Mouse (Mus musculus) embryonic facial prominence, embryonic 14.5 days (tissue): ENCODE results near the gene Tmem178. TPM values are rescaled to one million over a fixed set of nuclear protein-coding genes. Genes with fewer than 3 reads are reported as not detected.

Source experiments
- ATAC-seq: fragments of 200-750 bp; cut with Nextera tagmentation; 2 replicates; pipeline ENCODE4 v1.8.0; 2017; ENCODE audit warnings: low read depth, moderate number of reproducible peaks, moderate TSS enrichment
- DNase-seq: peaks from one replicate; pipeline ENCODE4 v3.0.0-alpha.2; 2015; ENCODE audit warnings: low spot score
- H3K27ac ChIP-seq: fragments of 300-500 bp; sonication (generic); replicated peaks from 2 replicates; pipeline ENCODE4 v1.5.1; 2014; ENCODE audit warnings: low read depth, mild to moderate bottlenecking, low read length, moderate library complexity
- H3K27me3 ChIP-seq: fragments of 300-500 bp; sonication (generic); replicated peaks from 2 replicates; pipeline ENCODE4 v1.6.1; 2014; ENCODE audit warnings: low read length; ENCODE audit not compliant: control insufficient read depth, insufficient read depth
- H3K36me3 ChIP-seq: fragments of 300-500 bp; sonication (generic); 2 replicates; pipeline ENCODE4 v1.6.1; 2014; ENCODE audit warnings: low read length, mixed read lengths; ENCODE audit not compliant: control insufficient read depth, insufficient read depth
- H3K4me1 ChIP-seq: fragments of 300-500 bp; sonication (generic); 2 replicates; pipeline ENCODE4 v1.6.1; 2014; ENCODE audit warnings: antibody characterized with exemption, low read length; ENCODE audit not compliant: control insufficient read depth, insufficient read depth
- H3K4me2 ChIP-seq: fragments of 300-500 bp; sonication (generic); 2 replicates; pipeline ENCODE4 v1.6.1; 2014; ENCODE audit warnings: low read depth, mild to moderate bottlenecking, low read length, moderate library complexity, mixed read lengths
- H3K4me3 ChIP-seq: fragments of 300-500 bp; sonication (generic); 2 replicates; pipeline ENCODE4 v1.5.1; 2014; ENCODE audit warnings: low read depth, mild to moderate bottlenecking, low read length
- H3K9ac ChIP-seq: fragments of 300-500 bp; sonication (generic); 2 replicates; pipeline ENCODE4 v1.6.1; 2014; ENCODE audit warnings: low read depth, mild to moderate bottlenecking, low read length, moderate library complexity, mixed read lengths
- H3K9me3 ChIP-seq: fragments of 300-500 bp; sonication (generic); 2 replicates; pipeline ENCODE4 v1.6.1; 2016; ENCODE audit warnings: low read length; ENCODE audit not compliant: control insufficient read depth
- WGBS: fragments of 180-500 bp; shearing (Covaris S2); extraction: QIAGEN DNeasy Blood & Tissue Kit; methylation state at CpG from one replicate; pipeline ENCODE4 v1.1.7; 2014; 5-methylcytosine and 5-hydroxymethylcytosine counted together
- polyA plus RNA-seq: library from polyadenylated mRNA; unstranded; fragments of >200 nt; fragmentation: Nextera tagmentation; extraction: Ambion mirVana; gene quantifications from 2 replicates; pipeline ENCODE4 v1.2.1, GENCODE M21; 2014

The Tmem178 gene
- polyA plus RNA-seq, 1 experiment from 2014 or later = 4.5 TPM

GRCm38 (mm10) chr17:80997226-80997625, 52.8 kb downstream of the Tmem178 start:
- Histone ChIP-seq H3K9ac (no peak overlapping the region), H3K4me2 (no peak overlapping the region), H3K9me3 (no peaks in the 10 kb centered on the region; the same call in 1 of the 2 replicates), H3K36me3 (no peaks in the 10 kb centered on the region), H3K27ac (no peak overlapping the region), H3K4me3 (no peak overlapping the region), H3K27me3 (no peaks in the 10 kb centered on the region), H3K4me1 (0 out of 2 replicates have a peak, but pooled peaks cover 4% of the 10 kb centered on the region)
- ATAC-seq (no peak), DNase-seq (no peak)
- WGBS = 79% methylated on average over 2 of the region's 2 CpGs

GRCm38 (mm10) chr17:80998958-80999357, 54.5 kb downstream of the Tmem178 start:
- Histone ChIP-seq H3K27ac (no peak overlapping the region), H3K4me1 (0 out of 2 replicates have a peak, but pooled peaks cover 4% of the 10 kb centered on the region), H3K36me3 (no peaks in the 10 kb centered on the region), H3K27me3 (no peaks in the 10 kb centered on the region), H3K9ac (no peak overlapping the region), H3K4me2 (no peak overlapping the region), H3K9me3 (no peaks in the 10 kb centered on the region; the same call in 1 of the 2 replicates), H3K4me3 (no peak overlapping the region)
- no peak for DNase-seq
- 42% methylated on average over 6 of the region's 6 CpGs for whole genome bisulfite sequencing
- no peak for ATAC-seq

DNA sequence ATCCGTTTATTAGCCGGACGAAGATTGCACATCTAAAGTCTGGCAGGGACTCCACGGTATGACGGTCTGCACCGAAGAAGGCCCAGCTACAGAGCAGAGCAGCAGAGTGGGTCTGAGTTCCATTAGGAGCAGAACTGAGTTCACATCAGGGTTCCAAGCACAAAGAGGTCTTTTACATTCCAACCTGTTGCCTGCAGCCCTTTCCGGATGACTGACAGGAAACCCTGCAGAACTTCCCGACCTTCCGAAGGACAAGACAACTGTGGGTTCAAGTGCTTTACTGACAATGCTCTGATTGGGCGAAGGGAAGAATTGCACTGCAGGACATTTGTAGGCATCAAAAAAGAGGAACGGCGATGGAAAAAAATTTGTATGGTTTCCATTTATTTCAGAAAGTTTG, 56.6 kb downstream of the Tmem178 start:
- Histone ChIP-seq H3K4me3 (no peak overlapping the region), H3K27me3 (no peaks in the 10 kb centered on the region), H3K9ac (no peak overlapping the region), H3K4me1 (0 out of 2 replicates have a peak, but pooled peaks cover 4% of the 10 kb centered on the region), H3K27ac (no peak overlapping the region), H3K4me2 (no peak overlapping the region), H3K9me3 (no peaks in the 10 kb centered on the region), H3K36me3 (no peaks in the 10 kb centered on the region)
- ATAC-seq = no peak
- DNase-seq = no peak
- WGBS = 43% methylated on average over 12 of the region's 12 CpGs

DNA sequence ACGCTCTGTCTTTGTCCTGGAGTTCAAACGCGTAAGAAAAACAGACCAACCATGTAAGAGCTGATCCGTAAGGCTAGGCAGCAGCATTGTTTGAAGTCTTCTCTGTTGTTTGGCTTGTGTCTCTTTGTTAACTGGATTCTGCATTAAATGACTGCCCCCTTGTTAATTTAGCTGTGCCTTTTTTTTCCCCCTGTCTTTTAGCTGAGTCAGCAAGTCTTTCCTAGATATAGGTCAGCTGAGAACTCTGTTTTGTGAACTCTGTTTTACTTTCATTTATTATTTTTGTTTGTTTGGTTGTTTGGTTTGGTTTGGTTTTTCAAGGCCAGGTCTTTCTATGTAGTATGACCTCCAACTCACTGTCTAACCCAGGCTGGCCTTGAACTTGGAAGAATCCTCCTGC, 57.2 kb downstream of the Tmem178 start:
- no peak overlapping the region for H3K9ac ChIP-seq
- no peak overlapping the region for H3K27ac ChIP-seq
- DNase-seq (no peak), ATAC-seq (no peak)
- H3K4me1 ChIP-seq = 0 out of 2 replicates have a peak, but pooled peaks cover 4% of the 10 kb centered on the region
- H3K4me2 ChIP-seq = no peak overlapping the region
- H3K36me3 ChIP-seq = no peaks in the 10 kb centered on the region
- H3K9me3 ChIP-seq = no peaks in the 10 kb centered on the region
- H3K27me3 ChIP-seq = no peaks in the 10 kb centered on the region
- WGBS = 76% methylated on average over 4 of the region's 4 CpGs
- H3K4me3 ChIP-seq = no peak overlapping the region

- 44% methylated on average over 5 of the region's 5 CpGs for WGBS
- ATAC-seq = no peak
- no peak overlapping the region for H3K4me2 ChIP-seq
- no peak overlapping the region for H3K4me3 ChIP-seq
- H3K27ac ChIP-seq = no peak overlapping the region
- H3K36me3 ChIP-seq = no peaks in the 10 kb centered on the region
- DNase-seq = no peak
- H3K9me3 ChIP-seq = no peaks in the 10 kb centered on the region
- H3K9ac ChIP-seq = no peak overlapping the region
- no peaks in the 10 kb centered on the region for H3K27me3 ChIP-seq
- 0 out of 2 replicates have a peak, but pooled peaks cover 4% of the 10 kb centered on the region for H3K4me1 ChIP-seq
These were observed 57.7 kb downstream of the Tmem178 start for GRCm38 (mm10) chr17:81002130-81002529.

- Histone ChIP-seq H3K9ac (no peak overlapping the region), H3K27ac (no peak overlapping the region), H3K27me3 (no peaks in the 10 kb centered on the region), H3K4me2 (no peak overlapping the region), H3K36me3 (no peaks in the 10 kb centered on the region), H3K9me3 (no peaks in the 10 kb centered on the region), H3K4me3 (no peak overlapping the region), H3K4me1 (0 out of 2 replicates have a peak, but pooled peaks cover 4% of the 10 kb centered on the region)
- ATAC-seq (no peak), DNase-seq (no peak)
- WGBS = 61% methylated on average over 11 of the region's 11 CpGs
These were observed 60.0 kb downstream of the Tmem178 start for GRCm38 (mm10) chr17:81004454-81004853.

- DNase-seq = no peak
- H3K4me1 ChIP-seq = 0 out of 2 replicates have a peak, but pooled peaks cover 4% of the 10 kb centered on the region
These were observed 60.9 kb downstream of the Tmem178 start for GRCm38 (mm10) chr17:81005292-81005691.

GRCm38 (mm10) chr17:81009112-81009511, 64.7 kb downstream of the Tmem178 start:
- Histone ChIP-seq H3K4me1 (no peaks in the 10 kb centered on the region), H3K4me3 (no peak overlapping the region), H3K4me2 (no peak overlapping the region), H3K9ac (no peak overlapping the region), H3K36me3 (no peaks in the 10 kb centered on the region), H3K27me3 (no peaks in the 10 kb centered on the region), H3K9me3 (no peaks in the 10 kb centered on the region), H3K27ac (no peak overlapping the region)
- DNase-seq = no peak
- ATAC-seq = no peak
- WGBS = 86% methylated on average over 10 of the region's 10 CpGs

More at GRCm38 (mm10) chr17:81005292-81005691, 60.9 kb downstream of the Tmem178 start:
- Histone ChIP-seq H3K36me3 (no peaks in the 10 kb centered on the region), H3K4me2 (no peak overlapping the region), H3K9me3 (no peaks in the 10 kb centered on the region), H3K9ac (no peak overlapping the region), H3K27me3 (no peaks in the 10 kb centered on the region), H3K27ac (no peak overlapping the region), H3K4me3 (no peak overlapping the region)
- 60% methylated on average over 8 of the region's 8 CpGs for WGBS
- no peak; the same call in 1 of the 2 replicates for ATAC-seq

DNA sequence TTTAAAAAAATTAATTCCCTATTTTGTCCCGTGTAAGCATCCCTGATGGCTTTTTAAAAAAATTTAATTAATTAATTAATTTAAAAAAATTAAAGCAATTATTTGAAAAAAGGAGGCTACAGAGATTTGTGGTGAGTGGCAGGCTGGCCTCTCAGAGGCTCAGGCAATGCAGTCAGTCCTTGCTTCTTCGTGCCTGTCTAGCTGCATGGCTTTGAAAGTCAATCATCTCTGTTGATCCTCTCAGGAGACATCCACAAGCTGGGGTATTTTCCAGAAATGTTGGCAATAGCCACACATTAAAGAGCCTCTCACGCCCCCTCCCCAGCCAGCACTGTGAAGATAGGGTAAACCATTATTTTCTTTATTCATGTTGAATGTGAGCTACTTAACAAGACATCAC, 65.8 kb downstream of the Tmem178 start:
- Histone ChIP-seq H3K36me3 (no peaks in the 10 kb centered on the region), H3K27ac (no peak overlapping the region), H3K9me3 (no peaks in the 10 kb centered on the region), H3K4me2 (no peak overlapping the region), H3K4me3 (no peak overlapping the region), H3K9ac (no peak overlapping the region), H3K27me3 (no peaks in the 10 kb centered on the region), H3K4me1 (no peaks in the 10 kb centered on the region)
- 58% methylated on average over 3 of the region's 3 CpGs for WGBS
- ATAC-seq = no peak
- DNase-seq = no peak
